Comparison of ENCODE assay signal across 10 mouse cellular contexts in genomic region chr11:106329682-106330081, GRCm38 (mm10). TPM values are rescaled to one million over a fixed set of nuclear protein-coding genes. Genes with fewer than 3 reads are reported as not detected.
DNase-seq lines count a peak whose midpoint lies in the region; ATAC-seq and TF ChIP-seq lines count a peak whose summit lies in the region.
"Had no signal": no experiment of that assay in that cellular context is flagged by ENCODE, and none has a peak within 500 bp of the region (broad histone marks: within the 10 kb centered on the region; RNA-seq: fewer than 3 reads in every experiment).

No protein-coding gene starts in this region.

- no peak for DNase-seq in left cerebral cortex, adult 2 months (ENCODE audit: extremely low spot score in 1 of 2, low spot score in 2 of 2)
- DNase-seq in left cerebral cortex, adult 11 months (ENCODE audit: low spot score) = no peak
- peak; percentile 50 for DNase-seq in NIH3T3 (ENCODE audit: low read depth)
- DNase-seq in cerebellum, adult 2 months = peak; percentile 38 to 39
- DNase-seq in induced T-regulatory cell, adult 2 months (ENCODE audit: low read depth) = peak; percentile 84
- DNase-seq in gastrocnemius, postnatal 25 days = no peak
- no peak for DNase-seq in gastrocnemius, postnatal 14 days

- H3K27ac ChIP-seq in left cerebral cortex, adult 2 months = no peak overlapping the region
- H3K27ac ChIP-seq in cerebellum, adult 2 months (ENCODE audit: insufficient read depth, low read length) = no peak overlapping the region
- H3K27ac ChIP-seq: lung, embryonic 15.5 days had no signal

- peak; percentile 62 for ATAC-seq in monocyte, adult 5-6 weeks (replicated peaks; ENCODE audit: insufficient number of reproducible peaks, low FRiP score, low TSS enrichment, poor library complexity, severe bottlenecking)

- 56% methylated on average over 7 of the region's 7 CpGs for WGBS in cerebellum, adult 2 months

- no peak overlapping the region for H3K4me3 ChIP-seq in left cerebral cortex, adult 2 months
- H3K4me3 ChIP-seq in cerebellum, adult 2 months (replicated peaks; ENCODE audit: insufficient read depth, low read depth, low read length) = no peak overlapping the region
- H3K4me3 ChIP-seq: lung, embryonic 15.5 days had no signal

- TF ChIP-seq CTCF in left cerebral cortex, adult 2 months (IDR thresholded peaks at IDR 0.05) = peak; percentile 46
- peak; percentile 62 for TF ChIP-seq CTCF in cerebellum, adult 2 months (IDR thresholded peaks at IDR 0.05; ENCODE audit: borderline replicate concordance, insufficient read depth, low read depth, low read length)

- no peaks in the 10 kb centered on the region for H3K27me3 ChIP-seq in cerebellum, adult 2 months (ENCODE audit: control insufficient read depth, insufficient read depth, low read length)
- H3K27me3 ChIP-seq: lung, embryonic 15.5 days had no signal

- peaks cover 9% of the 10 kb centered on the region for H3K4me1 ChIP-seq in cerebellum, adult 2 months (ENCODE audit: control insufficient read depth, insufficient read depth, low read length)

- TF ChIP-seq POLR2A in cerebellum, adult 2 months (IDR thresholded peaks at IDR 0.05; ENCODE audit: borderline replicate concordance, insufficient read depth, low read length) = no peak

- intact Hi-C loops in left cerebral cortex, adult 2 months (cut with DNase I) = loop anchor here (2.0 to 10.0 kb wide), 3 partner anchors 61 to 295 kb away; partner anchors contain the start of genes Ftsj3 and Psmc5
- intact Hi-C loops in gastrocnemius, postnatal 14 days (cut with DNase I; ENCODE audit: low total_unique reads) = no loop called here

RNA-seq across cellular contexts. Expression of gene Cd79b, which starts 15.1 kb away (rescaled TPM):
- not detected for total RNA-seq in left cerebral cortex, adult 2 months (2021)
- polyA plus RNA-seq in cerebellum, adult 2 months (2012; rRNA removed) = 0.38 and 0.70 TPM in 2 replicates
- 105 to 131 TPM (median 123 TPM) in 3 replicates for total RNA-seq in monocyte, adult 5-6 weeks (2017)
- total RNA-seq in gastrocnemius, postnatal 25 days (2021) = under 1 TPM; 0.51 to 0.70 TPM
- 1 to 10 TPM; 1.0 to 1.1 TPM for total RNA-seq in gastrocnemius, postnatal 14 days (2021)

RNA-seq across cellular contexts. Expression of gene Scn4a, which starts 23.4 kb away (rescaled TPM):
- total RNA-seq in left cerebral cortex, adult 2 months (2021) = not detected
- polyA plus RNA-seq in cerebellum, adult 2 months (2012; rRNA removed) = 0.02 and 0.16 TPM in 2 replicates
- 0.11 to 0.38 TPM (median 0.29 TPM) in 3 replicates for total RNA-seq in monocyte, adult 5-6 weeks (2017)
- total RNA-seq in gastrocnemius, postnatal 25 days (2021) = 100 to 1,000 TPM; 310 to 342 TPM
- 100 to 1,000 TPM; 178 to 181 TPM for total RNA-seq in gastrocnemius, postnatal 14 days (2021)

RNA-seq across cellular contexts. Expression of gene Gh, which starts 28.0 kb away (rescaled TPM):
- total RNA-seq in left cerebral cortex, adult 2 months (2021) = not detected
- polyA plus RNA-seq in cerebellum, adult 2 months (2012; rRNA removed) = not detected in 2 replicates
- 1.5 TPM in 1 of 3 replicates, not detected in the others for total RNA-seq in monocyte, adult 5-6 weeks (2017)
- not detected for total RNA-seq in gastrocnemius, postnatal 25 days (2021)
- not detected for total RNA-seq in gastrocnemius, postnatal 14 days (2021)
- polyA plus RNA-seq: lung, embryonic 15.5 days; testis, adult 2 months had no signal

RNA-seq across cellular contexts. Expression of gene Prr29, which starts 35.6 kb away (rescaled TPM):
- not detected for total RNA-seq in left cerebral cortex, adult 2 months (2021)
- polyA plus RNA-seq in cerebellum, adult 2 months (2012; rRNA removed) = 0.87 and 0.89 TPM in 2 replicates
- total RNA-seq in monocyte, adult 5-6 weeks (2017) = not detected in 3 replicates
- total RNA-seq in gastrocnemius, postnatal 25 days (2021) = 1 to 10 TPM; 7.0 to 8.0 TPM
- 10 to 100 TPM; 11.8 to 13.1 TPM for total RNA-seq in gastrocnemius, postnatal 14 days (2021)

RNA-seq across cellular contexts. Expression of gene Tcam1, which starts 53.2 kb away (rescaled TPM):
- not detected for total RNA-seq in left cerebral cortex, adult 2 months (2021)
- polyA plus RNA-seq in cerebellum, adult 2 months (2012; rRNA removed) = 0.36 and 0.43 TPM in 2 replicates
- total RNA-seq in monocyte, adult 5-6 weeks (2017) = not detected in 3 replicates
- total RNA-seq in gastrocnemius, postnatal 25 days (2021) = under 1 TPM in 1 of 2 experiments, not detected in 1; 0.08 TPM
- total RNA-seq in gastrocnemius, postnatal 14 days (2021) = under 1 TPM; 0.07 to 0.12 TPM

Comparison
In these comparisons a context has a peak if more than half of its experiments do, and no peak if none do; other contexts are left out.
1. DNase-seq: peak in NIH3T3 (single experiment), cerebellum, adult 2 months (2 of 2) and induced T-regulatory cell, adult 2 months (single experiment); none in left cerebral cortex, adult 2 months (0 of 2), left cerebral cortex, adult 11 months (single experiment), gastrocnemius, postnatal 25 days (single experiment) and gastrocnemius, postnatal 14 days (single experiment).
2. RNA of gene Cd79b, which starts 15.1 kb away (total RNA-seq): 105 to 131 TPM in monocyte, adult 5-6 weeks; 1.0 to 1.1 TPM in gastrocnemius, postnatal 14 days, 0.51 to 0.70 TPM in gastrocnemius, postnatal 25 days and not detected in left cerebral cortex, adult 2 months; every median in the first group is over 10 times any median in the second.
3. RNA of gene Scn4a, which starts 23.4 kb away (total RNA-seq): 310 to 342 TPM in gastrocnemius, postnatal 25 days and 178 to 181 TPM in gastrocnemius, postnatal 14 days; 0.11 to 0.38 TPM in monocyte, adult 5-6 weeks and not detected in left cerebral cortex, adult 2 months; every median in the first group is over 100 times any median in the second.